Mouse (Mus musculus) heart, embryonic 10.5 days (tissue): ENCODE data around the gene Apom. TPM values are rescaled to one million over a fixed set of nuclear protein-coding genes. Genes with fewer than 3 reads are reported as not detected.

ENCODE experiments used
- DNase-seq: peaks from one replicate; pipeline ENCODE4 v3.0.0-alpha.2; 2017; ENCODE audit warnings: low spot score
- H3K27ac ChIP-seq: fragments of 300-500 bp; sonication (generic); 2 replicates; pipeline ENCODE4 v1.5.1; 2016; ENCODE audit warnings: mild to moderate bottlenecking
- H3K27me3 ChIP-seq: fragments of 300-500 bp; sonication (generic); 2 replicates; pipeline ENCODE4 v1.6.1; 2016; ENCODE audit warnings: mild to moderate bottlenecking; ENCODE audit not compliant: poor library complexity, insufficient read depth, severe bottlenecking
- H3K36me3 ChIP-seq: fragments of 300-500 bp; sonication (generic); 2 replicates; pipeline ENCODE4 v1.6.1; 2016; ENCODE audit warnings: mild to moderate bottlenecking, moderate library complexity
- H3K4me1 ChIP-seq: fragments of 300-500 bp; sonication (generic); 2 replicates; pipeline ENCODE4 v1.6.1; 2016; ENCODE audit warnings: mild to moderate bottlenecking
- H3K4me3 ChIP-seq: fragments of 300-500 bp; sonication (generic); 2 replicates; pipeline ENCODE4 v1.5.1; 2016; ENCODE audit warnings: mild to moderate bottlenecking, moderate library complexity
- H3K9me3 ChIP-seq: fragments of 300-500 bp; sonication (generic); 2 replicates; pipeline ENCODE4 v1.6.1; 2016; ENCODE audit warnings: mild to moderate bottlenecking, moderate library complexity
- WGBS: fragments of 180-500 bp; shearing (Covaris S2); methylation state at CpG from one replicate; pipeline ENCODE4 v1.1.7; 2016; 5-methylcytosine and 5-hydroxymethylcytosine counted together
- polyA plus RNA-seq: library from polyadenylated mRNA; unstranded; fragments of >200 nt; fragmentation: Nextera tagmentation; extraction: Ambion mirVana; gene quantifications from 2 replicates; pipeline ENCODE4 v1.2.1, GENCODE M21; 2016

Apom gene
- polyA plus RNA-seq: 3.0 and 72.5 TPM in 2 replicates

DNA sequence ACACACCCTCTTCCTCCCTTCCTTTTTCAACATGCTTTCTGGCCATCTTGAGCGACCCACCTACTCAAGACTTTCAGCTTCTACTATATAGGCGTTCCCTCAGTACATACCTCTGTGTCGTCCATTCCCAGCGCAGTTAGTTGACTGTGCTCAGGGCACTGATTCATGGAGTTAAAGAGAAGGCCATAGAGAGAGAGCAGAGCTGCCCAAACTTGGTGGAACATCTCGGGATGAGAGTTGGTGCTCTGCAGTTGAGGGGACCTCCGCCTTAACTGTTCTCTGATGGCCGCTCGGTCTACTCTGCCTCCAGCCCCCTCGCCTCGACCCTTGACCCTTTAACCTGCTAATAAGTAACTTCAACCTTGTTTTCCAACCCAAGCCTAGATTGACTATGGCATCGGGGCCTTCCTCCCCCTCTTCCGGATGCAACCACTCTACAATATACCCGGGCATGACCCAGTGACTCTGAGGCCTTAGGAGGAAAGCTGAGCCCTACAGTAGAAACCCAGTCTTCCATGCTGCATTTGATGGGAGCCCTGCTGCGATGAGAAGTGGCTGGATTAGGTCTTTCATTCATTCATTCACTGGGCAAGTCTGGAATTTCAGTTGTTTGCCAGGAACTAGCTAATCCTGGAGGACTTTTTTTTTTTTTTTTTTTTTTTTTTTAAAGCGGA lies at the start of gene Apom:
Gene Apom, minus strand, starts transcription at position 551 of the 674 bp plus-strand sequence.
- no peaks in the 10 kb centered on the region for H3K27me3 ChIP-seq
- WGBS: 77% methylated on average over 15 of the region's 15 CpGs
- H3K27ac ChIP-seq: no peak within 1 kb of the TSS

DNA sequence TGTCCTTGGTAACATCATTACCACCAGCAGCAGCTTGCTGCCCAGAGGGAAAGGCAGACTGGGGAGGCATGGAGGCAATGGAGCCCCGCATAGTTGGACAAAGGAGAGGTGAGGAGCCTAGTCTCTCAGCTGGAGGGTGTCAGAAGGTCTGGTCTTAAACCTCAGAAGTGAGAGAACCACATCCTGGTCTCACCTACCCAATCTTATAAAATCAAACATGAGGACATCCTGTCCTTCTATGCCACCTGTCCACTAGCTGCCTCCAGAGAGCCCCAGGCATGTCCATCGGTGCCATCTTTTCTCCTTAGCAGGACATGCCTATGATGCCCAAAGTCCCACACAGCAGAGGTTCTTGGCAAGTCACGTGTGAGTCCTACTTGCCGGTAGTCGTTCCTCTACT lies 48.2 kb upstream of the Apom start:
- no peak for DNase-seq
- Histone ChIP-seq H3K36me3 (no peaks in the 10 kb centered on the region), H3K27ac (no peak overlapping the region), H3K4me3 (no peak overlapping the region), H3K4me1 (0 out of 2 replicates have a peak, but pooled peaks cover 2% of the 10 kb centered on the region), H3K9me3 (no peaks in the 10 kb centered on the region), H3K27me3 (no peaks in the 10 kb centered on the region)
- 79% methylated on average over 5 of the region's 5 CpGs for WGBS

More for the DNA sequence above, at the start of gene Apom:
- Histone ChIP-seq H3K4me3 (no peak within 1 kb of the TSS), H3K9me3 (no peaks in the 10 kb centered on the region), H3K4me1 (peaks cover 26% of the 10 kb centered on the region), H3K36me3 (peaks cover 27% of the 10 kb centered on the region)
- no peak for DNase-seq

DNA sequence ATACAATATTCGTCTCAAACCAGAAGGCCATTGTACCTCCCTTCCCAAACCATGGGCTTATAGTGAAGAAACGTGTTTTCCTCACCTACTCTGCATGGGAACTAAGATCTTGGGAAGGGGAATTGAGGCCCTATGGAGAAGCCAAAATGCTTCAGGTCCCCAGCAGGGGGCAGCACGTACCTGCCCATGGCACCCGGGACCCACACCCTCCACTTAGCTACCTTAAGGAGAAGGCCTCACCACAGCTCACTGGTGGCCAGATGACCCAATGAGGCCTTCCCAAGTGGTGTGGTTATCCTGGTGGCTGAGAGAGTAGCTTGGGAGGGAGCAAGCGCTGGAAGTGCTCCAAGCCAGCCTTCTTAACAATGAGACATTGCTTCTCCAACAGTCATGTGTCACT lies 46.7 kb upstream of the Apom start:
- Histone ChIP-seq H3K9me3 (no peaks in the 10 kb centered on the region), H3K4me1 (0 out of 2 replicates have a peak, but pooled peaks cover 2% of the 10 kb centered on the region), H3K36me3 (no peaks in the 10 kb centered on the region), H3K4me3 (no peak overlapping the region), H3K27me3 (no peaks in the 10 kb centered on the region), H3K27ac (no peak overlapping the region)
- DNase-seq: peak; percentile 89
- WGBS: 10% methylated on average over 5 of the region's 5 CpGs

DNA sequence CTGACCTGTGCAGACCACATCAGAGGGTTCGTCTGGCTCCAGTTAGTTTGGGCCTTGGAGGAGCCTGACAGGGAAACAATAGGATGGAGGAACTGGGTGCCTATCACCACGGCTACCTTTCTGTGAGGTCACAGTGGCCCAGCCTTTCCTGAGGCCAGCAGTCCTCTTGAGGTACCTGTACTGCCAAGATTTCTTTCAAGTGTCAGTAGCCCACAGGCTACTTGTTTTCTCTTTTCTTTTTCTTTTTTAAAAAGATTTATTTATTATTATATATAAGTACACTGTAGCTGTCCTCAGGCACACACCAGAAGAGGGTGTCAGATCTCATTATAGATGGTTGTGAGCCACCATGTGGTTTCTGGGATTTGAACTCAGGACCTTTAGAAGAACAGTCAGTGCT lies 44.1 kb upstream of the Apom start, which contains the start of gene Aif1:
Gene Aif1, minus strand, starts transcription at position 101 of the 400 bp plus-strand sequence.
- Histone ChIP-seq H3K36me3 (no peaks in the 10 kb centered on the region), H3K9me3 (no peaks in the 10 kb centered on the region), H3K27ac (no peak within 1 kb of the TSS), H3K4me3 (no peak within 1 kb of the TSS), H3K4me1 (0 out of 2 replicates have a peak, but pooled peaks cover 2% of the 10 kb centered on the region), H3K27me3 (peaks cover 15% of the 10 kb centered on the region; the same call in 1 of the 2 replicates)
- no peak for DNase-seq
- WGBS: 55% methylated on average over 2 of the region's 2 CpGs

DNA sequence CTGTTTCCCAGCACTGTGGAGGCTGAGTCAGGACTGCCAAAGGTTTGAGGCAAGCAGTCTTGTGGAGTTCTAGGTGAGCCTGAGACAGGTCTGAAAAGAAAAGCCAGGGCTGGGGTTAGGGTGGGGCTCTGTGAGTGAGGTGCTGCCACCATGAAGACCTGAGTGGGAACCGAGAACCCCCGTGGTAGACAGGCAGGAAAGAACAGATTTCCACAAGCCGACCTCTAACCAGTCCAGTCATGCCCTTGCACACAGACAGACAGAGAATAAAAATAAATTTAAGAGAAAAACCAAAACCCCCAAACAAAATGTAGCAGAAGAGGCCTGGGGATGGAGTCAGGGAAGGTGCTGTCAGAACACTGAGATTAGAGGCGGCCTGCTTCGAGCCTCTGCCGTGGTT lies 43.5 kb upstream of the Apom start:
- DNase-seq: no peak
- peaks cover 15% of the 10 kb centered on the region; the same call in 1 of the 2 replicates for H3K27me3 ChIP-seq
- WGBS: 79% methylated on average over 6 of the region's 6 CpGs
- H3K36me3 ChIP-seq: no peaks in the 10 kb centered on the region
- H3K27ac ChIP-seq: no peak overlapping the region
- H3K9me3 ChIP-seq: no peaks in the 10 kb centered on the region
- H3K4me3 ChIP-seq: no peak overlapping the region
- H3K4me1 ChIP-seq: 0 out of 2 replicates have a peak, but pooled peaks cover 2% of the 10 kb centered on the region

DNA sequence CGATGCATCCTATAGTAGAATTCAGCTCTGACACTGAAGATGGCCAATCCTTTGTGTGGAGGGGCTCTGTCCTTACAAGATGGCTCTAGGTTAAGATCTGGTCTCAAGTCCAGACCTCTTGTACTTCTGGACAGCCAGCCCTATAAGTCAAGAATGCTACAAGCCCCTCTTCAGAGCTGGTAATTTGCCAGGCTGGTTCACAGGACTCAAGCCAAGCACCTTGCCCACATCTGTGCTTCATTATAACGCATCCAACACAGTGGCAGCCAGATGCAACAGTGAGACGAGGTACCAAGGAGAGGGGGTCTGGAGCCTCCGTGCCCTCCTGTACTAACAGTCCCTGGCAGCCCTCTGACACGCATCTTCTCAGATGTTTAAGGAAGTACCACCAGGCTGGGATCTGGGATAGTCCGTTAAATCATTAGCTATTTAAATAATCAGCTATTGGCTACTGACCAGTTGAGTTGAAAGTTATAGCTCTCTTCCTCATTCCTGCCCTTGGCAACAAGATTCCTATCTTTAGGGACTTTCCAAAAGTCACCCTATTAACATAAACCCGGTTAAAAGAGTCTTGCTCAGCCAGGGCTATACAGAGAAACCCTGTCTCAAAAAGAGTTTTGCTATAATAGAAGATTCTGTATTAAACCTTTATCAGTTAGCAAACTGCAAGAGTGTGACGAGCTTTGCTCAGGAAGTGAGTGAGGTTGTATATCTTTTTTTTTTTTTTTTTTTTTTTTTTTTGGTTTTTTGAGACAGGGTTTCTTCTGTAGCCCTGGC lies 42.5 kb upstream of the Apom start:
- no peak for DNase-seq
- Histone ChIP-seq H3K9me3 (no peaks in the 10 kb centered on the region), H3K27me3 (peaks cover 15% of the 10 kb centered on the region; the same call in 1 of the 2 replicates), H3K4me1 (0 out of 2 replicates have a peak, but pooled peaks cover 2% of the 10 kb centered on the region), H3K36me3 (no peaks in the 10 kb centered on the region), H3K27ac (no peak overlapping the region), H3K4me3 (no peak overlapping the region)
- WGBS: 70% methylated on average over 8 of the region's 8 CpGs

DNA sequence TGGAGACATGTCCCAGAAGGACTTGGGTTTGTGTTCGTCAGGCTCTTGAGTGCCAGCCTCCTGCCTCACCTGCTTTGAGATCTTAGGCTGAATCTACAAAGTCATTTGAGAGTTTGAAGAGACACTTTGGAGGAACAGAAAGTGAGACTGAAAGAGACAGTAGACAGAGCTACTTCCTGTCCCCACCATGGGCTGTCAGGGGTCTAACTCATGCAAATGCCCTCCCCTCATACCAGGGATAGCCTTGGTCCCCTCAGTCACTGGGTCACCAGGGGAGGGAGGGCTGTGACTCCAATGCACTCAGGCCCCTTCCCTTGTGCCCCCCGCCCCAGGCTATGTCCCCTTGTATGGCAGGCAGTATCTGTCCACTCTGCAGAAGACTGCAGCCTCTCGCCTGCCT lies 41.5 kb upstream of the Apom start:
- no peak for DNase-seq
- no peaks in the 10 kb centered on the region for H3K9me3 ChIP-seq
- H3K36me3 ChIP-seq: no peaks in the 10 kb centered on the region
- no peaks in the 10 kb centered on the region for H3K4me1 ChIP-seq
- peaks cover 15% of the 10 kb centered on the region; the same call in 1 of the 2 replicates for H3K27me3 ChIP-seq
- WGBS: 68% methylated on average over 3 of the region's 3 CpGs
- H3K27ac ChIP-seq: no peak overlapping the region
- H3K4me3 ChIP-seq: no peak overlapping the region

DNA sequence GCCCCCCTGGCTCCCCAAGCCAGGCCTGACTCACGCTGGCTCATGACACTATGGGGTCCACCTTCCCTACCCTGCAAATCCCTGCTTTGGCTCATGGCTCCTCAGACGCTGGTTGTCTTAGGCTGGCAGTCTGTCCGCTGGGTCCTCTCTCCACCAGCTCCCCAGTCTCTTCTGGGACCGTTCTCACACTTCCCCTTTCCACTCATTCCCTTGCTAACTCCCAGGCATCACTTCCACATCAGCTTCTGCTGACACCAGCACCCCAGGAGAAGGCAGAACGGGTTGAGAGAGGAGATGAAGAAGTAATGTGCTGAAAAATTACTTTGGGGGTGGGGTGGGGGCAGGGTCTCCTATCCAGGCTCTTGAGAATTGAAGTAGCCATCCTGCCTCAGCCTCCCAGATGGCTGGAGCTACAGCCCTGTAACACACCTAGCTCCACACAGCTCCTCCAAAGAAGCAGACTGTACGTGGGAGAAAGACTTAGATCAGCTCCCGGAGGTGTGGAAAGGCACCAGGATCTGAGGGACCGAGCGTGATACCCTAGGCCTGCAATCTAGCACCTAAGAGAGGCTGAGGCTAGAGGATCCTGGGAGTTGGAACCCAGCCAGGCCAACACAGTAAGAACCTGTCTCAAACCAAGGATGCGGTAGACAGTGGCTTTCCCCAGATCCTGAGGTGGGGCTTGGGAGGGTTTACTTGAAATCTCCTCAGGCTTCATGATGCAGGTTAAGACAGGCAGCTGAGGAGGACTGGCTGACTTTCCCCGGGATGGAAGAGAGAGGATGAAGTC lies 40.8 kb upstream of the Apom start:
- Histone ChIP-seq H3K4me1 (no peaks in the 10 kb centered on the region), H3K4me3 (no peak overlapping the region), H3K27ac (no peak overlapping the region), H3K9me3 (no peaks in the 10 kb centered on the region), H3K27me3 (peaks cover 15% of the 10 kb centered on the region; the same call in 1 of the 2 replicates), H3K36me3 (no peaks in the 10 kb centered on the region)
- 64% methylated on average over 11 of the region's 11 CpGs for WGBS
- DNase-seq: no peak

DNA sequence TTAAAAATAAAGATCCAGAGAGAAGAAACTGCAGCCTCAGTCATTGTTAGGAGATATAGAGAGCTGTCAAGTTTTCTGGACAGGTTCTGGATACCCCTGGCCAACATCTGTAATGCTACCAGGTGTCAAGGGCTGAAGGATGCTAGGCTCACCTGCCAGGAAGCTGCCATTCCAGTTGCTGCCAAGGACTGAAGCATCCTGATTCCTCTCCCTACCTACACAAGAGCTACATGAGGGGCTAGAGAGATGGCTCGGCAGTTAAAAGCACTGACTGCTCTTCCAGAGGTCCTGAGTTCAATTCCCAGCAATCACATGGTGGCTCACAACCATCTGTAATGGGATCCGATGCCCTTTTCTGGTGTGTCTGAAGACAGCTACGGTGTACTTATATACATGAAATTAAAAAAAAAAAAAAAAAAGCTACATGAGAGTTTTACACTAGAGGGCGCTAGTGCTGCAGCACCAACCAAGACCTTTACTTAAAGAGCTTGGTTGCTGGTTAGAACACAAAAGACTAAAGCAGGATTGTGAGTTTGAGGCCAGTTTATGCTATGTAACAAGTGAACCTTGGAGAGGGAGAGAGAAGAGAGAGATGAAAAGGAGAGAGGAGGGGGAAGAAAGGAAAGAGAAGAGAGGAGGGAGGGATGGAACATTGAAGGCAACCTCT lies 36.8 kb upstream of the Apom start:
- Histone ChIP-seq H3K27me3 (peaks cover 15% of the 10 kb centered on the region; the same call in 1 of the 2 replicates), H3K36me3 (no peaks in the 10 kb centered on the region), H3K4me1 (peaks cover 9% of the 10 kb centered on the region; the same call in 1 of the 2 replicates), H3K27ac (no peak overlapping the region), H3K9me3 (no peaks in the 10 kb centered on the region), H3K4me3 (no peak overlapping the region)
- WGBS: 22% methylated on average over 4 of the region's 4 CpGs
- DNase-seq: no peak

DNA sequence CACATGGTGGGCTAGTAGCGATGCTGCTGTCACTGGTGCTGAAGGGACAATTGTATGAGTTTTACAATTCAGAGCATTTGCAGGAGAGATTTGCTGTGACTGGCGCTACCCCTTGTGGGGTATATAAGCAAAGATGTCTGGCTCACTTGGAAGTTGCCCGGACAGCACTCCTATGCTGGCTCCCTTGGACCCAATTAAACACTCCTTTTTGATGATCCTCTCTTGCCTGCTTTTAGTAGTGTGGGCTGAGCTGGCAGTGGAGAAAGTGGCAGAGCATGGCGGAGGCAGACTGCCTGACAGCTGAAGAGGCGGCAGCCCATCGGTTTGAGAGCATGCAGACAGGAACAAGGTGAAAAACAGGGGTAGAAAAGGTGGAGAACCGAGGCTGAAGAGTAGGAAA lies 35.9 kb upstream of the Apom start:
- Histone ChIP-seq H3K4me1 (peaks cover 17% of the 10 kb centered on the region), H3K36me3 (peaks cover under 1% of the 10 kb centered on the region; the same call in 1 of the 2 replicates), H3K27me3 (peaks cover 11% of the 10 kb centered on the region; the same call in 1 of the 2 replicates), H3K27ac (no peak overlapping the region), H3K9me3 (no peaks in the 10 kb centered on the region), H3K4me3 (no peak overlapping the region)
- 86% methylated on average over 7 of the region's 7 CpGs for WGBS
- DNase-seq: no peak

DNA sequence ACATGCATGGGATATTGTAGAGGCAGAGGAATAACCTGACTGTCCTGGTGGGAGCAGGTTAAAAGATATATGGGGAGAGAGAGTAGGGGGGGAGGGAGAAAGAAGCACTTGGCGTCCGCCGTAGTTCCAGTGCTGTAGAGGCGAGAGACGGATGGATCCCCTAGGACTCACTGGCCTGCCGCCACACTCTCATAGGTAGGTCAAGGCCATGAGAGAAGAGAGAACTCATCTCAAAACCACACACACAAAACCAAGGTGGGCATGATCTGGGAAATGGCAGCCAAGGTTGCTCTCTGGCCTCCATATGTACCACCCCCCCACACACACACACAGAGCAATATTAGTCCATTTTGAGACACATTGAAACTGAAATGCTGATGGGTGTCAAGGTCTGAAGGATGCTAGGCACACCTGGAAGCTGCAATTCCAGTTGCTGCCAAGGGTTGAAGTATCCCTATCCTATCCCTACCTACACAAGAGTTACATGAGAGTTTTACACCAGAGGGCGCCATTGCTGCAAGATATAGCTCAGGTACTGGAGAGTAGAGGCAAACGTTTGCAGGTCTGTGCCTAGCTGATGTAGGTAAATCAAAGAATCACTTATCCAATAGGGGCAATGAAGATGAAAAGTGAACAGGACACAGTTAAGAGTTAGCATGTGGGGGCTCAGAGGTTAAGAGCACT lies 34.6 kb upstream of the Apom start:
- Histone ChIP-seq H3K4me3 (no peak overlapping the region), H3K27ac (peak overlapping the region; percentile 100)

More for the DNA sequence above, 34.6 kb upstream of the Apom start:
- Histone ChIP-seq H3K9me3 (no peaks in the 10 kb centered on the region), H3K27me3 (no peaks in the 10 kb centered on the region), H3K36me3 (peaks cover 13% of the 10 kb centered on the region), H3K4me1 (peaks cover 26% of the 10 kb centered on the region)
- WGBS: 71% methylated on average over 8 of the region's 8 CpGs
- DNase-seq: no peak
